Mouse (Mus musculus): ENCODE data around the gene Add1.

DNA sequence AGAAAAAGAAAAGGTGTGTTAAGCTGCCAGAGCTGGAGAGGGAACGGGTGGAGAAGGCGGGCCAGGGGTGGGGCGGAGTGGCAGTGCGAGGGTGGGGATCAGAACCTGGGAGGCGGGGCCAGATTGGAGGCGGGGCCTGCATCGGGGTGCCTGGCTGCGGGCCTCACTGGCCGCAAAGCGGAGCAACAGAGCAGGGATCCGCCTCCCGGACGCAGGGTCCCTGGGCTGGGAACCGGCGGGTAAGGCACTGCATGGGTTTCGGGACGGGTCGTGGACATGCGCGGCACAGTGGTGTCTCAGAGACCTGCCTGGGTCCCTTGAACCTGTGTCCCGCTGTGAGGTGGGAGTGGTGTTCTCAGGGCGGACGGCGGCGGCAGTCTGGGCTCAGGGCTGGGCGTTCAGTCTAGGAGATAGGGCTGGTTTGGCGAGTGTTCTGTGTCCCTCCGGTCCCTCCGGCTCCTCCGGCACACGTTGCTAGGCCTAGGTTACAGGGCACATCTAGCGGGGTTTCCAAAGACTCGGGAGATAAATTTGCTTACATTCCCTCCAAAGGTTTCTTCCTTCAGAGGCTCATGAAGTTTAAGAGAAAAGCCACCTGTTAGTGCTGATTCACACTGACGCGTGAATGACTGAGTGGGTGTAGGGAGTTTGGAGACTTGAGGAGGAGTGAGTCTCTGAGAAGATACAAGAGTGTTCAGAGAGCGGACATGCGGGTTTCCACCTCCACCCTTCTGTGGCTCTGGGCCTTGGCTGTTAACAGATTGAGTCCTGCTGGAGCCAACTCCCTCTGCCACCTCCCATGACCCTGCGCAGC, 47.6 kb upstream of the Add1 start, which contains the start of gene Sh3bp2:
- TF ChIP-seq GATA1 (IDR thresholded peaks at IDR 0.05; ENCODE audit: low read length) (no peak), TAL1 (IDR thresholded peaks at IDR 0.05; ENCODE audit: low read length) (no peak)

All from erythroblast, embryonic 14.5 days (primary cell).